Mouse (Mus musculus) liver, postnatal 0 days (tissue): ENCODE data around the gene Rnase13. TPM values are rescaled to one million over a fixed set of nuclear protein-coding genes. Genes with fewer than 3 reads are reported as not detected.

Experiments
- ATAC-seq: fragments of 200-750 bp; cut with Nextera tagmentation; 2 replicates; pipeline ENCODE4 v1.8.0; 2017; ENCODE audit warnings: mild to moderate bottlenecking, moderate library complexity
- DNase-seq: peaks from one replicate; pipeline ENCODE4 v3.0.0-alpha.2; 2016
- H3K27ac ChIP-seq: fragments of 300-500 bp; sonication (generic); 2 replicates; pipeline ENCODE4 v1.5.1; 2014; ENCODE audit warnings: antibody characterized with exemption, moderate library complexity, mild to moderate bottlenecking, low read depth
- H3K27me3 ChIP-seq: fragments of 300-500 bp; sonication (generic); 2 replicates; pipeline ENCODE4 v1.6.1; 2014; ENCODE audit warnings: low read length, control low read depth, mixed read lengths; ENCODE audit not compliant: insufficient read depth
- H3K36me3 ChIP-seq: fragments of 300-500 bp; sonication (generic); replicated peaks from 2 replicates; pipeline ENCODE4 v1.6.1; 2014; ENCODE audit warnings: mild to moderate bottlenecking, control low read depth, low read length, moderate library complexity, mixed read lengths; ENCODE audit not compliant: insufficient read depth
- H3K4me1 ChIP-seq: fragments of 300-500 bp; sonication (generic); 2 replicates; pipeline ENCODE4 v1.6.1; 2014; ENCODE audit warnings: antibody characterized with exemption, mild to moderate bottlenecking, control low read depth; ENCODE audit not compliant: insufficient read depth
- H3K4me2 ChIP-seq: fragments of 300-500 bp; sonication (generic); 2 replicates; pipeline ENCODE4 v1.6.1; 2014; ENCODE audit warnings: low read depth, mild to moderate bottlenecking, low read length, moderate library complexity, mixed read lengths
- H3K4me3 ChIP-seq: fragments of 300-500 bp; sonication (generic); 2 replicates; pipeline ENCODE4 v1.5.1; 2014; ENCODE audit warnings: low read depth, low read length
- H3K9ac ChIP-seq: fragments of 300-500 bp; sonication (generic); replicated peaks from 2 replicates; pipeline ENCODE4 v1.6.1; 2014; ENCODE audit warnings: mild to moderate bottlenecking, moderate library complexity
- H3K9me3 ChIP-seq: fragments of 300-500 bp; sonication (generic); 2 replicates; pipeline ENCODE4 v1.6.1; 2016; ENCODE audit warnings: mild to moderate bottlenecking, control low read depth, low read length, mixed read lengths
- CTCF ChIP-seq: sonication (generic); IDR thresholded peaks from 2 replicates; pipeline ENCODE4 v1.5.1; 2016; ENCODE audit warnings: antibody characterized with exemption, low read depth
- EP300 ChIP-seq: IDR thresholded peaks from 2 replicates; pipeline ENCODE4 v1.6.1; 2016; ENCODE audit warnings: antibody characterized with exemption, low read depth, mild to moderate bottlenecking
- WGBS: fragments of 180-500 bp; shearing (Covaris S2); extraction: QIAGEN DNeasy Blood & Tissue Kit; methylation state at CpG from one replicate; pipeline ENCODE4 v1.1.7; 2014; ENCODE audit not compliant: insufficient replicate concordance; 5-methylcytosine and 5-hydroxymethylcytosine counted together
- polyA plus RNA-seq: library from polyadenylated mRNA; unstranded; fragments of >200 nt; fragmentation: Nextera tagmentation; extraction: Ambion mirVana; gene quantifications from 2 replicates; pipeline ENCODE4 v1.2.1, GENCODE M21; 2015

Rnase13 gene
- polyA plus RNA-seq, 1 experiment from 2014 or later: not detected

DNA sequence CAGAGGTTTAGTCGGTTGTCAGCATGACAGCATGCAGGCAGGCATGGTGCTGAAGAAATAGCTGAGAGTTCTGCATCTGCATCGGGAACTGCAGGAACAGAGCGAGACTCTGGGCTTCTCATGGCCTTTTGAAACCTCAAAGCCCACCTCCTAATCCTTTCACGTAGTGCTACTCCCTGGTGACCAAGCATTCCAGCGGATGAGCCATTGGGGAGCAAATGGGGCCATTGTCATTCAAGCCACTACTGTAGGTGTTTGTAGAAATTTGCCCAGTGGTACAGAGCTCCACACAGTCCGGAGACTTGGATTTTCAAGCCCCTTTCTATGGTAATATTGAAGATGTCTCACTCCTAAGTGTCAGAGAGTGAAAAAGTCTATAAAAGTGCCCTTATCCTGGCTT, 36.5 kb downstream of the Rnase13 start:
- WGBS: 73% methylated on average over 6 of the region's 6 CpGs
- 0 out of 2 replicates have a peak overlapping the region, but pooled peaks have one; percentile 2 for H3K4me3 ChIP-seq
- peaks cover 21% of the 10 kb centered on the region for H3K36me3 ChIP-seq

DNA sequence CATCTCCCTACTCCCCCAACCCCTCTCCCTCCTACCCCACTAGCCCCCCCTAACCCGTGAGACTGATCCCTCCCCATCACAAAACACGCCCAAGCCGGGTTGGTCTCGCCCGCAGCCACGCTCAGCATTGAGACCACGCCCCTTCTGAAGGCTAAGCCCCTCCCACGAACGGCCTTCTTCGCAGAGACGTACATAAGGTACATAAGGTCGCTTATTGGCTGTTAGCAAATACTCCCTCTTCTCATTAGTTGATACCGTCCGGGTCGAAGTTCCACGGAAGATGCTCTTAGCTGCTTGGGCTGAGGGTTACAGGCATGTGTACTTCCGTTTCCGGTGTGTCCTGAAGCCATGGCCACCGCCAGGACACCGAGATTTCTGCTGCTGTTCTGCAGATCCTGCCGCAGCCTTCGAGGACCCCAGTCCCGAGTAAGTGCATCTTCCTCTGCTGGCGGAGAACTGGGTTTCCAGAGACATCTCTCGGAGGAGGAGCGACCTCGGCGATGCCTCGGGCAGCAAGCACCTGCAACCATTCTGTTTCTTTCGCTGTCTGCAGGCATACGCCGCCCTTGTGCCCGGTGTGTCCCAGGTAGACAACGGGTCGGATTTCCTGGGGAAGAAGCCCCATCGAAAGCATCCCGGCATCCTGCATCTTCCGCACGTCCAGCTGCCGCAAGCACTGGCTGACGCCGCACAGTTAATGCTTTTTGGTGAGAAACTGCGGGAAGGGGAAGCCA, 37.8 kb downstream of the Rnase13 start, which contains the start of gene Mettl17:
Gene Mettl17, plus strand, starts transcription at position 245 of the 734 bp plus-strand sequence.
- H3K9me3 ChIP-seq: no peaks in the 10 kb centered on the region
- H3K4me3 ChIP-seq: peak within 1 kb of the TSS; percentile 73
- H3K27me3 ChIP-seq: no peaks in the 10 kb centered on the region
- DNase-seq: peak; percentile 95
- TF ChIP-seq CTCF: 0 out of 2 replicates have a peak, but pooled peaks have one; percentile 12
- TF ChIP-seq EP300: peak; percentile 35; the same call in 1 of the 2 replicates
- H3K9ac ChIP-seq: peak within 1 kb of the TSS; percentile 72
- peaks cover 14% of the 10 kb centered on the region for H3K36me3 ChIP-seq
- whole genome bisulfite sequencing: under 1% methylated on average over 43 of the region's 43 CpGs
- H3K4me1 ChIP-seq: peaks cover 8% of the 10 kb centered on the region
- peak; percentile 98 for ATAC-seq
- H3K27ac ChIP-seq: peak within 1 kb of the TSS; percentile 74
- peak within 1 kb of the TSS; percentile 96 for H3K4me2 ChIP-seq

More for the DNA sequence above, 36.5 kb downstream of the Rnase13 start:
- H3K4me2 ChIP-seq: no peak overlapping the region
- H3K9ac ChIP-seq: no peak overlapping the region
- no peak for TF ChIP-seq EP300
- TF ChIP-seq CTCF: no peak
- no peak overlapping the region for H3K27ac ChIP-seq
- DNase-seq (no peak), ATAC-seq (no peak)
- peaks cover 8% of the 10 kb centered on the region for H3K4me1 ChIP-seq
- H3K9me3 ChIP-seq: no peaks in the 10 kb centered on the region
- H3K27me3 ChIP-seq: no peaks in the 10 kb centered on the region

DNA sequence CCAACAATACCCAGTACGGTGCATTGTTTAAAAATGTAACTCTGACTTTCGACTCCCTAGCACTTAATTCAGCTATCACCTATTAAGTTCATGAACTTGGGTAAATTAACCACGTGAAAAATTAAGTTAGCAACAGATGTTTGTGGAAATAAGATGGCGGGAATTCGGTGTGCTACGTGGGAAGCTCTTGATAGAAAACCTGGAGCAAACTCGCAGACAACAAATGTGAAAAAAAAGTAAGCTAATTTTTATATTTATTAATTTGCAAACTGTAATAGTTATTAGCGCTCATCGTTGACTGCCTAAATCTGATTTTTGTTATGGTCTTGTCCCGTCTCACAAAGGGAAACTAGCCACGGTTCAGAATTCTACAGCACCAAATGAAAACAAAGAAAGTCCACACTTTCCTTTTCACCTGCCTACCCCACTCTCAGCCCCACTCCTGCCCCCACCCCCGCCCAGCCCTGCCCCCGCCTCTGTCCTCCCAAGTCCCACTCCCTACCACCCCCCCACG, 38.5 kb downstream of the Rnase13 start:
- Histone ChIP-seq H3K9me3 (no peaks in the 10 kb centered on the region), H3K27me3 (no peaks in the 10 kb centered on the region), H3K4me1 (peaks cover 8% of the 10 kb centered on the region), H3K9ac (no peak overlapping the region), H3K27ac (peak overlapping the region; percentile 50), H3K4me2 (peak overlapping the region; percentile 96), H3K4me3 (peak overlapping the region; percentile 73), H3K36me3 (peaks cover 10% of the 10 kb centered on the region)
- WGBS: under 1% methylated on average over 14 of the region's 14 CpGs
- TF ChIP-seq EP300: no peak
- no peak for TF ChIP-seq CTCF
- DNase-seq: no peak
- ATAC-seq: peak; percentile 22

DNA sequence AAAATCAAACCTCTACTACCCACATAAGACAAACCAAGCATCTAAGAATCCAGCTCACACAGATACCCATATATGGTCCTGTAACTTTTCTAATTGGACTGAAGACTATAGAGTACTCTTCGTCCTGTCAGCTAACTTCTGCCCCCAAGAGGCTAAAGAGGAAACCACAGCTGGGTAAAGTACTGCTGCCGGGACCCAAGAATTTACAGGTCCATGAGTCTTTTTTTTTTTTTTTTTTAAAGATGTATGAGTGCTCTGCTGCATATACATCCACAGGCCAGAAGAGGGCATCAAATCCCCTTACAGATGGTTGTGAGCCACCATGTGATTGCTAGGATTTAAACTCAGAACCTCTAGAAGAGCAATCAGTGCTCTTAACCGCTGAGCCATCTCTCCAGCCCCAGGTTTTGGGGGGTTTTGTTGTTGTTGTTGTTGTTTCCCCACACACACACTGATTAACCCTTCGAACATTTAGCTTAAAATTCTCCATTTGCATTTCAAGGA, 39.0 kb downstream of the Rnase13 start:
- peak; percentile 73 for DNase-seq
- H3K4me3 ChIP-seq: peak overlapping the region; percentile 73
- peak overlapping the region; percentile 96 for H3K4me2 ChIP-seq
- peak; percentile 28 for ATAC-seq
- peaks cover 5% of the 10 kb centered on the region for H3K36me3 ChIP-seq
- under 1% methylated on average over 4 of the region's 4 CpGs for WGBS
- peak overlapping the region; percentile 50 for H3K27ac ChIP-seq
- H3K27me3 ChIP-seq: no peaks in the 10 kb centered on the region
- peak; percentile 77 for TF ChIP-seq CTCF
- no peak for TF ChIP-seq EP300
- H3K9me3 ChIP-seq: no peaks in the 10 kb centered on the region
- peaks cover 8% of the 10 kb centered on the region for H3K4me1 ChIP-seq
- H3K9ac ChIP-seq: no peak overlapping the region

DNA sequence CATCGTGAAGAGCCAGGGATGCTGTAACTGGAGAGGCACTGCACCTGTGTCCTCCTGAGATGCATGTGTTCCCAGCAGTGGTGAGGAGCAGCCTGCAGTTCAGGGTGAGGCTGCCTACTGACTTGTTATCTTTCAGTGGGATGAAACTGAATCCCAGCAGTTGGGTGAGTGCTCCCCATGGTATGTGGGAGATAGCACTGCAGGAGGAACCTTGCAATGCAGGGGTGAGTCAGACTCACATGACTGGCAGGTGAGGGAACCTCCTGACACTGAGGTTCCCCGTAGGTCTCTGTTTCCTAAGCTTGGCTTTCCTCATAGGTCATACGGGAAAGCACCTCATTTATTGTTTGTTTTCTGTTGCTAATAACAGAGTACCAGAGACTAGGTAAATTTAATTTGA, 45.1 kb downstream of the Rnase13 start:
- H3K27ac ChIP-seq: no peak overlapping the region
- H3K4me3 ChIP-seq: no peak overlapping the region
- no peaks in the 10 kb centered on the region for H3K4me1 ChIP-seq
- H3K9ac ChIP-seq: no peak overlapping the region
- no peak overlapping the region for H3K4me2 ChIP-seq
- H3K27me3 ChIP-seq: no peaks in the 10 kb centered on the region
- 67% methylated on average over 3 of the region's 3 CpGs for WGBS
- ATAC-seq: no peak
- no peaks in the 10 kb centered on the region for H3K36me3 ChIP-seq
- no peaks in the 10 kb centered on the region for H3K9me3 ChIP-seq
- TF ChIP-seq CTCF (no peak), EP300 (no peak)
- DNase-seq: no peak

DNA sequence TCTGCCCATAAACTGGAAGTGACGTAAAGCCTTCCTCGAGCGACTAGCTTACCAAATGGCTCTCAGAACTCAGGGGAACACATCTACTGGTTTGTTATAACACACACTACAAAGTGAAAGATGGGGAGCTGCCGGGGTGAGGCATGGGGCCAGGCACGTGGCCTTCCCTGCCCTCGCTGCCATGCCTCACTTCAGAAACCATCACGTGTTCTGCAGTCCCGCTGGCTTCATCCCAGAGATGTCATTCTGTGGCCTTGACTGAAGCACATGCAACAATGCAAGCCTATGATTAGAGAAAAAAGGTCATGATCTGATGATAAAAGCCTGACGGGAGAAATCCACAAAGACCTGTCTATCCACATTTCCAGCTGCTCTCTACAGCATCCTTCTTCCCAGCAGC, 50.8 kb downstream of the Rnase13 start:
- no peaks in the 10 kb centered on the region for H3K9me3 ChIP-seq
- ATAC-seq: no peak
- no peak overlapping the region for H3K4me3 ChIP-seq
- H3K36me3 ChIP-seq: no peaks in the 10 kb centered on the region
- H3K27me3 ChIP-seq: no peaks in the 10 kb centered on the region
- no peak for DNase-seq
- H3K4me1 ChIP-seq: no peaks in the 10 kb centered on the region
- H3K4me2 ChIP-seq: no peak overlapping the region
- no peak overlapping the region for H3K9ac ChIP-seq
- 78% methylated on average over 9 of the region's 9 CpGs for WGBS
- no peak overlapping the region for H3K27ac ChIP-seq
- TF ChIP-seq EP300: no peak
- no peak for TF ChIP-seq CTCF

Other genes starting within 250 kb of the Rnase13 start
- gene Gm17079, start 227.3 kb downstream of the Rnase13 start, polyA plus RNA-seq: not detected in 2 replicates
- not detected in 2 replicates for gene Gm5800, start 205.6 kb downstream of the Rnase13 start, polyA plus RNA-seq
- gene Ang4, start 149.2 kb downstream of the Rnase13 start, polyA plus RNA-seq: not detected in 2 replicates
- not detected in 2 replicates for gene AY358078, start 122.7 kb downstream of the Rnase13 start, polyA plus RNA-seq
- gene Ear6, start 69.1 kb downstream of the Rnase13 start, polyA plus RNA-seq: 2.7 and 3.0 TPM in 2 replicates
- gene Mettl17, start 37.9 kb downstream of the Rnase13 start, polyA plus RNA-seq: 9.4 and 10.8 TPM in 2 replicates
- 0.06 and 0.07 TPM in 2 replicates for gene Slc39a2, start 29.9 kb downstream of the Rnase13 start, polyA plus RNA-seq
- gene Ndrg2, start 8.6 kb downstream of the Rnase13 start, polyA plus RNA-seq: 346 and 352 TPM in 2 replicates
- gene Tppp2, start 4.3 kb downstream of the Rnase13 start, polyA plus RNA-seq: not detected in 2 replicates
- gene Arhgef40, start 61.9 kb upstream of the Rnase13 start, polyA plus RNA-seq: 5.8 and 7.2 TPM in 2 replicates
- 0.23 and 0.31 TPM in 2 replicates for gene Tmem253, start 92.9 kb upstream of the Rnase13 start, polyA plus RNA-seq
- gene Zfp219, start 98.0 kb upstream of the Rnase13 start, polyA plus RNA-seq: 8.8 and 9.0 TPM in 2 replicates
- not detected in 2 replicates for gene Olfr221, start 119.7 kb upstream of the Rnase13 start, polyA plus RNA-seq
- 124 and 129 TPM in 2 replicates for gene Hnrnpc, start 181.3 kb upstream of the Rnase13 start, polyA plus RNA-seq
- 23.9 and 30.7 TPM in 2 replicates for gene Rpgrip1, start 187.9 kb upstream of the Rnase13 start, polyA plus RNA-seq